Mouse (Mus musculus) cerebellum, adult 2 months (tissue): Measurements from ENCODE around the gene Gpc6. TPM values are rescaled to one million over a fixed set of nuclear protein-coding genes. Genes with fewer than 3 reads are reported as not detected.

Source experiments
- DNase-seq, 2 experiments: peaks; one replicate each; pipeline ENCODE4 v3.0.0; 2021
- H3K27ac ChIP-seq: fragments of 200-500 bp; 2 replicates; pipeline ENCODE4 v1.5.1; 2012; ENCODE audit warnings: low read length, control low read depth, inconsistent platforms; ENCODE audit not compliant: insufficient read depth
- H3K27me3 ChIP-seq: fragments of 200-500 bp; 2 replicates; pipeline ENCODE4 v1.6.1; 2012; ENCODE audit warnings: inconsistent platforms, mild to moderate bottlenecking, low read length, moderate library complexity; ENCODE audit not compliant: control insufficient read depth, insufficient read depth
- H3K4me1 ChIP-seq: fragments of 200-500 bp; 2 replicates; pipeline ENCODE4 v1.6.1; 2011; ENCODE audit warnings: low read length; ENCODE audit not compliant: control insufficient read depth, insufficient read depth
- H3K4me3 ChIP-seq: fragments of 200-500 bp; replicated peaks from 2 replicates; pipeline ENCODE3; 2011; ENCODE audit warnings: mild to moderate bottlenecking, low read depth, low read length, control low read depth; ENCODE audit not compliant: insufficient read depth
- CTCF ChIP-seq: fragments of 200-500 bp; IDR thresholded peaks from 2 replicates; pipeline ENCODE4 v1.5.1; 2011; ENCODE audit warnings: low read depth, mild to moderate bottlenecking, control low read depth, low read length, moderate library complexity, borderline replicate concordance; ENCODE audit not compliant: insufficient read depth
- POLR2A ChIP-seq: fragments of 200-500 bp; IDR thresholded peaks from 2 replicates; pipeline ENCODE4 v1.6.1; 2011; ENCODE audit warnings: low read length, control low read depth, borderline replicate concordance; ENCODE audit not compliant: insufficient read depth
- WGBS: fragments of 180-500 bp; shearing (Covaris S2); methylation state at CpG from one replicate; pipeline ENCODE4 v1.1.7; 2018; 5-methylcytosine and 5-hydroxymethylcytosine counted together
- polyA plus RNA-seq: library from polyadenylated mRNA; depleted of rRNA; stranded (reverse); fragments of >200 nt; gene quantifications from 2 replicates; pipeline ENCODE4 v1.2.3, GENCODE M21; 2012

Gene Gpc6
- polyA plus RNA-seq, 1 experiment = 5.3 TPM

DNA sequence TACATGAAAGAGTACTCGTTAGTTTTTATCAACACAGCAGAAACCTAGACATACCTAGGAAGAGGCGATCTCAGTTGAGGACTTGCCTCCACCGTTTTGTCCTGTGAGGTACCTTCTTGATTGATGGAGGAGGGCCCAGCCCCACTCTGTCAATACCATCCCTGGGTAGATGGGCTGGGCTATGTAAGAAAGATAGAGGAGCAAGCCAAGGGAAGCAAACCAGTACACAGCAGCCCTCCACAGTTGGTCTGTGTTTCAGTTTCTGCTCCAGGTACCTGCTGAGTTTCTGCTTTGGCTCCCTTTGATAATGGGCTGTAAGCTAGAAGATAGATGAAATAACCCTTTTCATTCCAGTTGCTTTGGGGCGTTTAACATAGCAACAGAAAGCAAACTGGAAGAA is 916.1 kb downstream of the Gpc6 start:
- no peak for DNase-seq
- Histone ChIP-seq H3K27me3 (no peaks in the 10 kb centered on the region), H3K27ac (no peak overlapping the region), H3K4me3 (no peak overlapping the region), H3K4me1 (0 out of 2 replicates have a peak, but pooled peaks cover 3% of the 10 kb centered on the region)
- WGBS = 61% methylated on average over 4 of the region's 4 CpGs
- TF ChIP-seq POLR2A = no peak
- TF ChIP-seq CTCF = no peak

DNA sequence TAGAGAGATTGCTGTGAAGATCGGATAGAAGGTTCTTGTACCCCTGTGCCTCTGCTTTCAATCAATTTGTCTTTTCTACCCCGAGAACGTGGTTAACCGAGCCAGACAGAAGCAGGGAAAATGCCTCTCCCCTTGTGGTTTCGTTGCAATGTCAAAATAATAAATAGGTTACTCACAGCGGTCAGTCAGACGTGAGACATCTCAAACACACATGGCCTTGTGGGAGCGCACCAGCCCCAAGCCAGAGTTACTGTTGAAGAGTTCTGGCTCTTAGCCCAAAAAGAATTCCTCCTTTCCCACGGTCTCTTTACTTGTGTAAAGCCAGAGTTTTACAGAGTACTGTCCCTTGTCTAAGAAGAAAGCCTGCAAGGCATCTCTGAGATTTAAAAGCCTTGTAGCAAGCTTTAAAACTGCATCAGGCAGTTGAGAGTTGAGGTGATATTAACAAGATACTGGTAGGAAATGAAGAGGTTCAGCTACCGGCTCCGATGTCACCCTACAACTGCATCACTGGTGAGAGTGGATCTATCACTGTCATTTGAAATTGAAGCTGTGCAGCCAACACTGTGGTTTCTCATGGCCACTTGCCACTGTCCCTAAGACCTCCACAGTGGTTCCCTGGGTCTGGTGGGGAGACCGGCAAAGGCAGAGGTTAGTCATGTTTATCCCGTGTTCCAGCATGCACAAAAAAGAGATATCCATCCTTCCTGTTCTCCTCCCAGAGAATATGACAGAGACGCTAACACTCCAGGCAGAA is 916.9 kb downstream of the Gpc6 start:
- Histone ChIP-seq H3K4me1 (0 out of 2 replicates have a peak, but pooled peaks cover 3% of the 10 kb centered on the region), H3K4me3 (no peak overlapping the region), H3K27me3 (no peaks in the 10 kb centered on the region), H3K27ac (no peak overlapping the region)
- WGBS = 36% methylated on average over 14 of the region's 14 CpGs
- no peak for DNase-seq
- TF ChIP-seq POLR2A (no peak), CTCF (no peak)

DNA sequence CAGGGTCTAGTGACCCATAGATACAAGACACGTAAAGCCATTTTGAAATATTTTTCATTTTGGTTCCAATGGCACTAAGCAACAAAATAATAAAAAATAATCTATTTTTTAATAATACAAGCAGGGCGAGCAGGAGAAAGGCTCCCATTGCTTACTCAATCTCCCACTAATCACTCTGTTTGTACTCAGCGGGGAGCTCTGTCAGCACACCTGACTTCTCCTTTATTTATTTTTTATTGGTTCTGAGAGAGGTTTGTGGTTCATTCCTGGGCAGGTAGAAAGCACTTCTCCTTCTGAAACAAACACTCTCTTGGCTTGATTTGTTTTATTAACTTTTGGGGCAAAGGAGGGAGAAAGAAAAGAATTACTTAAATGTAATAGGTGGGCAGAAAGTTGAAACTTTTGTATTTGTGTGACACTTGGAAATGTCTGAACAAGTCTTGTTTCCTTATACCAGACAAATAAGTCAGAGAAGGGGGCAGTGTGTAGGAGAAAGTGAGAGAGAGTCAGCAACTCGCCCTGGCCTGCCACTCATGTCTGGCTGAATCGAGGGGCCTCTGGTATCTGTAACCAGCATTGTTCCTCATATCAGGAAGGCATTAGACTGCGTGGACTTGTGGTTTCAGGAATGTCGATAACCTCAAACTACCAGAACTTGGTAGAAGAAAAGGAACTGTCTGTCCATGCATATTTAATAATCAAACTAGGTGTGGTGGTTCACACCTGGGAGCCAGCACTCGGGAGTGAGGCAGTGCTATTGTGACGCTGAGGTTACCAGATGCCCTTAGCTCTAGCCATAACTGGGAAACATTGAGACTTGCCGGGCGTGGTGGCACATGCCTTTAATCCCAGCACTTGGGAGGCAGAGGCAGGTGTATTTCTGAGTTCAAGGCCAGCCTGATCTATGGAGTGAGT is 924.7 kb downstream of the Gpc6 start:
- no peak overlapping the region for H3K4me3 ChIP-seq
- TF ChIP-seq POLR2A (no peak), CTCF (no peak)
- WGBS = 86% methylated on average over 11 of the region's 11 CpGs

DNA sequence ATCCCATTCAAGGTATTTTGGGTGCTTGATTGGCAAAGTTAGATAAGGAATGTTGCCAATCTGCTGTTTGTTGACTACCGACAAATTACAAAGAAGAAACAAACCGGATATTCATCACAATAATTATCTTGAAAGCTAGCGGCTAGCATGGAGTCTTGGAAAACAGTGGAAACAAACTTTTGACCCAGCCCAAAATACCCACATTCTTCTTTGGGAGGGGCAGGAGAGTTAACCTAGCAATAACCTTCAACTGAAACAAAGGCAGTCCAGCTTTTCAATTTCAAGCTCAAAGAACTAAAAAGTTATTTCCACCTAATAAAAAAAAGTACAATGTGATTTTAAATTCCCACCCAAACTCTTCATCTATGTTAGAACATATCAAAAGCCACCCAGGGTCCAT is 927.2 kb downstream of the Gpc6 start:
- 89% methylated on average over 3 of the region's 3 CpGs for WGBS
- no peak overlapping the region for H3K4me3 ChIP-seq
- TF ChIP-seq POLR2A (no peak), CTCF (no peak)
- no peaks in the 10 kb centered on the region for H3K4me1 ChIP-seq
- no peak overlapping the region for H3K27ac ChIP-seq
- H3K27me3 ChIP-seq = no peaks in the 10 kb centered on the region
- DNase-seq = no peak

More for the DNA sequence above, 924.7 kb downstream of the Gpc6 start:
- H3K27me3 ChIP-seq = no peaks in the 10 kb centered on the region
- H3K27ac ChIP-seq = no peak overlapping the region
- DNase-seq = no peak
- H3K4me1 ChIP-seq = no peaks in the 10 kb centered on the region

DNA sequence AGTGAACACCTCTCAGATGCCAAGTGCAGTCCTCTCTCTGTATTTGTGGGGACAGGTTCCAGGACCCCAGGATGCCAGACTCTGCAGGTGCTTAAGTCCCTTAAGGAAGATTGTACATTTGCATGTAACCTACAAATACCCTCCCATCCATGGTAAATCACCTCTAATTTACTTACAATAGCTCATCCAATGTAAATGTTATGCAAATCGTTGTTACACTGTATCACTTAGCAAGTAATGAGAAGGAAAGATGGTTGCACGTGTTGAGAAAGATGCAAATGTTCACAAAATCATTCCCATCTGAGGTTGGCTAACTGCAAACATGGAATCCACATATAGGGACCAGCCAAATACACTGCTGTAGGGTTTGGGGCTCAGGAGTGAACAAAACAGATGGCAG is 927.7 kb downstream of the Gpc6 start:
- Histone ChIP-seq H3K4me3 (no peak overlapping the region), H3K4me1 (no peaks in the 10 kb centered on the region), H3K27me3 (no peaks in the 10 kb centered on the region), H3K27ac (no peak overlapping the region)
- DNase-seq = no peak
- 85% methylated on average over 2 of the region's 2 CpGs for WGBS
- TF ChIP-seq POLR2A = no peak
- no peak for TF ChIP-seq CTCF

DNA sequence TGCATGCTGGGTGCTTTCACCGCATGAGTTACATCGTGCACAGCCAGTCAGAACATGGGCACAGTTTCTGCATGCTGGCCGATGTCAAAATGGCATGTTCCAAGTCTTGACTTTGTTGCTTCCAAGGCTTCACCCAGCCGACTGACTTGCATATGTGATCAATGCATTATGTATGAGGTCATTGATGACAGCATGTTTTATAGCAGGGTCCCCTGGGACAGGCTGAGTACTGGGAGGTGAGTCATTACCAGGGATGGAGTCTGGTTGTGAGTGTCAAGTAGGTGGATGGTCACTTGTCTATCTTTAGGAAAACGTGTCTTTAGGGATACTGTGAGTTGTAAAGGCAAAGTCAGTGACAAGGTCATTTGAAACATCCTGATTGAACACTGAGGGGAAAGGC is 929.4 kb downstream of the Gpc6 start:
- Histone ChIP-seq H3K27me3 (no peaks in the 10 kb centered on the region), H3K4me3 (no peak overlapping the region), H3K4me1 (no peaks in the 10 kb centered on the region), H3K27ac (no peak overlapping the region)
- WGBS = 75% methylated on average over 5 of the region's 5 CpGs
- DNase-seq = no peak
- TF ChIP-seq CTCF = no peak
- no peak for TF ChIP-seq POLR2A

DNA sequence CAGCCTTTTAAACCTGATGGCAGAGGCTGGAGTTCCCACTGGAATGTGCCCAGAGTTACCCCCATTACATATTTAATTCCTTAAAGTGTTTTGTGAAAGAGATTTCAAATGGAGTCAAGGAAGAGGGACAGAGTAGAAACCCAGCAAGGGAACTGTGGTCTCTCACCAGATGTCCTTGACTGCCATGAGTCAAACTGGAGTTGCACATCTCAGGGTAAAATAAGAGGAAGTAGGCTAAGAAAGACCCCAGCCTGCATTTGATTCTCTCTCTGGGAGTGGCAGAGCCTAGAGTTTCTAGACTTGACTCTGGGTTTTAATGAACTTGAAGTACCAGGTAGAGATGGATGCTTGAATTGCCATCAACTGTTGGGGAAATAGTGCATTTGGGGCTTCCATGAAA is 946.2 kb downstream of the Gpc6 start:
- no peak overlapping the region for H3K4me3 ChIP-seq
- TF ChIP-seq POLR2A = no peak
- TF ChIP-seq CTCF = no peak
- H3K27me3 ChIP-seq = no peaks in the 10 kb centered on the region
- no peaks in the 10 kb centered on the region for H3K4me1 ChIP-seq
- no peak overlapping the region for H3K27ac ChIP-seq
- no peak for DNase-seq
